Mouse (Mus musculus): ENCODE measurements at regions not wholly inside any gene's neighbourhood (a gene's known extent, or its start where the extent isn't known, plus 50 kb on each side); places are given as distances from the start of the nearest gene placed in this dataset.

GRCm38 (mm10) chr1:137453446-137454208 lies 493.4 kb upstream of the Nr5a2 start:
- Histone ChIP-seq H3K4me1 (replicated peaks; ENCODE audit: control insufficient read depth, insufficient read depth, low read length) (no peaks in the 10 kb centered on the region), H3K36me3 (ENCODE audit: control insufficient read depth, insufficient read depth, low read length) (no peaks in the 10 kb centered on the region), H3K9ac (ENCODE audit: low read depth, low read length) (no peak overlapping the region), H3K4me2 (no peak overlapping the region), H3K9me3 (ENCODE audit: control insufficient read depth, low read length) (no peaks in the 10 kb centered on the region), H3K27ac (ENCODE audit: low read depth, low read length) (no peak overlapping the region), H3K27me3 (replicated peaks; ENCODE audit: control insufficient read depth, insufficient read depth, low read length) (no peaks in the 10 kb centered on the region), H3K4me3 (ENCODE audit: low read depth, low read length) (no peak overlapping the region)
- DNase-seq (ENCODE audit: low spot score) (no peak), ATAC-seq (replicated peaks; ENCODE audit: low FRiP score) (no peak)
- WGBS: 77% methylated on average over 7 of the region's 7 CpGs

GRCm38 (mm10) chr1:137452749-137453148 lies 492.5 kb upstream of the Nr5a2 start:
- ATAC-seq (replicated peaks; ENCODE audit: low FRiP score): peak; percentile 15; the same call in 1 of the 2 replicates
- 53% methylated on average over 1 of the region's 1 CpGs for WGBS
- no peak for DNase-seq (ENCODE audit: low spot score)
- Histone ChIP-seq H3K4me3 (ENCODE audit: low read depth, low read length) (no peak overlapping the region), H3K4me1 (replicated peaks; ENCODE audit: control insufficient read depth, insufficient read depth, low read length) (no peaks in the 10 kb centered on the region), H3K27ac (ENCODE audit: low read depth, low read length) (no peak overlapping the region), H3K9ac (ENCODE audit: low read depth, low read length) (no peak overlapping the region), H3K9me3 (ENCODE audit: control insufficient read depth, low read length) (no peaks in the 10 kb centered on the region), H3K27me3 (replicated peaks; ENCODE audit: control insufficient read depth, insufficient read depth, low read length) (no peaks in the 10 kb centered on the region), H3K36me3 (ENCODE audit: control insufficient read depth, insufficient read depth, low read length) (no peaks in the 10 kb centered on the region), H3K4me2 (no peak overlapping the region)

- Histone ChIP-seq H3K27ac (ENCODE audit: low read depth, low read length) (no peak overlapping the region), H3K9ac (ENCODE audit: low read depth, low read length) (no peak overlapping the region), H3K4me3 (ENCODE audit: low read depth, low read length) (no peak overlapping the region), H3K4me1 (replicated peaks; ENCODE audit: control insufficient read depth, insufficient read depth, low read length) (no peaks in the 10 kb centered on the region), H3K4me2 (no peak overlapping the region), H3K36me3 (ENCODE audit: control insufficient read depth, insufficient read depth, low read length) (no peaks in the 10 kb centered on the region), H3K9me3 (ENCODE audit: control insufficient read depth, low read length) (no peaks in the 10 kb centered on the region), H3K27me3 (replicated peaks; ENCODE audit: control insufficient read depth, insufficient read depth, low read length) (no peaks in the 10 kb centered on the region)
- WGBS: 58% methylated on average over 3 of the region's 3 CpGs
- ATAC-seq (replicated peaks; ENCODE audit: low FRiP score) (no peak), DNase-seq (ENCODE audit: low spot score) (no peak)
Observed at GRCm38 (mm10) chr1:137446497-137446896, 486.2 kb upstream of the Nr5a2 start.

- no peak overlapping the region for H3K4me2 ChIP-seq
- no peaks in the 10 kb centered on the region for H3K27me3 ChIP-seq (replicated peaks; ENCODE audit: control insufficient read depth, insufficient read depth, low read length)
- H3K4me3 ChIP-seq (ENCODE audit: low read depth, low read length): no peak overlapping the region
- ATAC-seq (replicated peaks; ENCODE audit: low FRiP score) (no peak), DNase-seq (ENCODE audit: low spot score) (no peak)
- no peaks in the 10 kb centered on the region for H3K9me3 ChIP-seq (ENCODE audit: control insufficient read depth, low read length)
- WGBS: 98% methylated on average over 1 of the region's 1 CpGs
- H3K27ac ChIP-seq (ENCODE audit: low read depth, low read length): no peak overlapping the region
- no peaks in the 10 kb centered on the region for H3K36me3 ChIP-seq (ENCODE audit: control insufficient read depth, insufficient read depth, low read length)
- no peak overlapping the region for H3K9ac ChIP-seq (ENCODE audit: low read depth, low read length)
- H3K4me1 ChIP-seq (replicated peaks; ENCODE audit: control insufficient read depth, insufficient read depth, low read length): no peaks in the 10 kb centered on the region
Observed at GRCm38 (mm10) chr1:137428110-137428509, 467.9 kb upstream of the Nr5a2 start.

- no peaks in the 10 kb centered on the region for H3K36me3 ChIP-seq (ENCODE audit: control insufficient read depth, insufficient read depth, low read length)
- no peak overlapping the region for H3K4me2 ChIP-seq
- no peaks in the 10 kb centered on the region for H3K27me3 ChIP-seq (replicated peaks; ENCODE audit: control insufficient read depth, insufficient read depth, low read length)
- H3K4me3 ChIP-seq (ENCODE audit: low read depth, low read length): no peak overlapping the region
- H3K9me3 ChIP-seq (ENCODE audit: control insufficient read depth, low read length): no peaks in the 10 kb centered on the region
- ATAC-seq (replicated peaks; ENCODE audit: low FRiP score) (no peak), DNase-seq (ENCODE audit: low spot score) (no peak)
- no peaks in the 10 kb centered on the region for H3K4me1 ChIP-seq (replicated peaks; ENCODE audit: control insufficient read depth, insufficient read depth, low read length)
- H3K9ac ChIP-seq (ENCODE audit: low read depth, low read length): no peak overlapping the region
- WGBS: 75% methylated on average over 3 of the region's 3 CpGs
- H3K27ac ChIP-seq (ENCODE audit: low read depth, low read length): no peak overlapping the region
Observed at GRCm38 (mm10) chr1:137418388-137418787, 458.1 kb upstream of the Nr5a2 start.

GRCm38 (mm10) chr1:137396736-137397135 lies 436.5 kb upstream of the Nr5a2 start:
- no peaks in the 10 kb centered on the region for H3K27me3 ChIP-seq (replicated peaks; ENCODE audit: control insufficient read depth, insufficient read depth, low read length)
- no peak overlapping the region for H3K4me3 ChIP-seq (ENCODE audit: low read depth, low read length)
- H3K9ac ChIP-seq (ENCODE audit: low read depth, low read length): no peak overlapping the region
- no peak overlapping the region for H3K4me2 ChIP-seq
- H3K4me1 ChIP-seq (replicated peaks; ENCODE audit: control insufficient read depth, insufficient read depth, low read length): no peaks in the 10 kb centered on the region
- no peak overlapping the region for H3K27ac ChIP-seq (ENCODE audit: low read depth, low read length)
- no peak for ATAC-seq (replicated peaks; ENCODE audit: low FRiP score)
- H3K9me3 ChIP-seq (ENCODE audit: control insufficient read depth, low read length): no peaks in the 10 kb centered on the region
- no peaks in the 10 kb centered on the region for H3K36me3 ChIP-seq (ENCODE audit: control insufficient read depth, insufficient read depth, low read length)
- no peak for DNase-seq (ENCODE audit: low spot score)

GRCm38 (mm10) chr1:137387509-137387908 lies 427.3 kb upstream of the Nr5a2 start:
- Histone ChIP-seq H3K9ac (ENCODE audit: low read depth, low read length) (no peak overlapping the region), H3K4me3 (ENCODE audit: low read depth, low read length) (no peak overlapping the region), H3K36me3 (ENCODE audit: control insufficient read depth, insufficient read depth, low read length) (no peaks in the 10 kb centered on the region), H3K4me2 (no peak overlapping the region), H3K27me3 (replicated peaks; ENCODE audit: control insufficient read depth, insufficient read depth, low read length) (no peaks in the 10 kb centered on the region), H3K4me1 (replicated peaks; ENCODE audit: control insufficient read depth, insufficient read depth, low read length) (no peaks in the 10 kb centered on the region), H3K27ac (ENCODE audit: low read depth, low read length) (no peak overlapping the region), H3K9me3 (ENCODE audit: control insufficient read depth, low read length) (no peaks in the 10 kb centered on the region)
- 72% methylated on average over 4 of the region's 4 CpGs for WGBS
- ATAC-seq (replicated peaks; ENCODE audit: low FRiP score) (no peak), DNase-seq (ENCODE audit: low spot score) (no peak)

GRCm38 (mm10) chr1:137378072-137378985 lies 418.1 kb upstream of the Nr5a2 start:
- DNase-seq (ENCODE audit: low spot score) (no peak), ATAC-seq (replicated peaks; ENCODE audit: low FRiP score) (no peak)
- H3K27ac ChIP-seq (ENCODE audit: low read depth, low read length): no peak overlapping the region
- H3K9me3 ChIP-seq (ENCODE audit: control insufficient read depth, low read length): no peaks in the 10 kb centered on the region
- H3K27me3 ChIP-seq (replicated peaks; ENCODE audit: control insufficient read depth, insufficient read depth, low read length): no peaks in the 10 kb centered on the region
- no peak overlapping the region for H3K9ac ChIP-seq (ENCODE audit: low read depth, low read length)
- WGBS: 37% methylated on average over 6 of the region's 6 CpGs
- H3K36me3 ChIP-seq (ENCODE audit: control insufficient read depth, insufficient read depth, low read length): no peaks in the 10 kb centered on the region
- H3K4me2 ChIP-seq: no peak overlapping the region
- H3K4me1 ChIP-seq (replicated peaks; ENCODE audit: control insufficient read depth, insufficient read depth, low read length): no peaks in the 10 kb centered on the region
- H3K4me3 ChIP-seq (ENCODE audit: low read depth, low read length): no peak overlapping the region
